Mouse (Mus musculus) erythroblast, embryonic 14.5 days (primary cell): ENCODE results near the gene Jam2. TPM values are rescaled to one million over a fixed set of nuclear protein-coding genes. Genes with fewer than 3 reads are reported as not detected.

Experiments used
- H3K27me3 ChIP-seq: 2 replicates; pipeline ENCODE4 v1.6.1; 2012; ENCODE audit warnings: inconsistent platforms; ENCODE audit not compliant: control insufficient read depth
- H3K36me3 ChIP-seq: 2 replicates; pipeline ENCODE4 v1.6.1; 2012; ENCODE audit warnings: mild to moderate bottlenecking, inconsistent platforms; ENCODE audit not compliant: control insufficient read depth
- H3K4me1 ChIP-seq: 2 replicates; pipeline ENCODE4 v1.6.1; 2012; ENCODE audit warnings: inconsistent platforms; ENCODE audit not compliant: control insufficient read depth
- H3K4me3 ChIP-seq: replicated peaks from 2 replicates; pipeline ENCODE3; 2012; ENCODE audit warnings: moderate library complexity, mild to moderate bottlenecking, inconsistent platforms
- H3K9me3 ChIP-seq: 2 replicates; pipeline ENCODE4 v1.6.1; 2012; ENCODE audit warnings: low read length, inconsistent platforms, mixed read lengths; ENCODE audit not compliant: control insufficient read depth
- GATA1 ChIP-seq: IDR thresholded peaks from 2 replicates; pipeline ENCODE4 v1.6.1; 2012; ENCODE audit warnings: low read length, inconsistent platforms, mixed read lengths
- TAL1 ChIP-seq: IDR thresholded peaks from 3 replicates; pipeline ENCODE4 v1.6.1; 2012; ENCODE audit warnings: low read length, inconsistent platforms, mixed read lengths
- polyA plus RNA-seq: library from polyadenylated mRNA; stranded (reverse); fragments of >175 nt; gene quantifications from 2 replicates; pipeline ENCODE4 v1.2.3, GENCODE M21; 2012

Jam2 gene
- polyA plus RNA-seq, 1 experiment = not detected

DNA sequence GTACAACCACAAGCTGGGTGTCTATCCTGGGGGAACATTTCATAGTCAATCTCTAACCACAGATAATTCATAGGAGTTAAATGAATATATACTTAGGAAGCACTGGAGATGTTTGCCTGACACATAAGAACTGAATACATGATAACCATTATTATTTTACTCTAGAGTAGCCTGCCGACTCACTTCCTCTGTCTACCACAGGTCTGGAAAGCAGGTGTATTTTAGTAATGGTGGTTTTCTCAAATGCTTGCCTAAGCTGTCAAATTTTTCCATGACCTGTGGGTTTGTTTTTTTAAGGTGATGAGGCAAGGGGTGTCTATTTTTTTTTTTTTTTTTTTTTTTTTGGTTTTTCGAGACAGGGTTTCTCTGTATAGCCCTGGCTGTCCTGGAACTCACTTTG is 26.1 kb downstream of the Jam2 start:
- no peaks in the 10 kb centered on the region for H3K36me3 ChIP-seq
- H3K4me3 ChIP-seq = no peak overlapping the region
- no peaks in the 10 kb centered on the region for H3K9me3 ChIP-seq
- H3K4me1 ChIP-seq = no peaks in the 10 kb centered on the region
- no peaks in the 10 kb centered on the region for H3K27me3 ChIP-seq
- TF ChIP-seq GATA1 = no peak
- no peak for TF ChIP-seq TAL1

DNA sequence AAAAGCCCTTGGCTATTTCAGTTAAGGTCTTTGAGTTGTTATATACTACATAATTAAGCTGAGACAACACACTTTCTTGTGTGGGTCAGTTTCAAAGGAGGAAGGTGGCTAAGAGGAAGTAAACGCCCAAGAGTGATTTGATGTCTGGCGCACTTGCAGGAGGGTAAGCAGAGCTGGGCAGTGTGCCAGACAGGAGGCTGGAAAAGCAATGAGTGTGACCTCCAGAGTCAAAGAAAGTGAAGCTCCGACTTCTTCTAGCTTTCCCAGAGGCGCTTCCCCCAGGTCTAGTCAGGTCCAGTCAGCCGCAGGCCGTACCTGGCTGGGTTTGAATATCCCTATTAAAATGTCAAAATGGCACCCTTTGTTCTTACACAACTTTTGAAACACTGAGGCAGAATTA is 28.3 kb downstream of the Jam2 start:
- H3K4me1 ChIP-seq = no peaks in the 10 kb centered on the region
- H3K27me3 ChIP-seq = no peaks in the 10 kb centered on the region
- H3K36me3 ChIP-seq = no peaks in the 10 kb centered on the region
- no peak for TF ChIP-seq GATA1
- no peak for TF ChIP-seq TAL1
- H3K9me3 ChIP-seq = no peaks in the 10 kb centered on the region
- H3K4me3 ChIP-seq = no peak overlapping the region

DNA sequence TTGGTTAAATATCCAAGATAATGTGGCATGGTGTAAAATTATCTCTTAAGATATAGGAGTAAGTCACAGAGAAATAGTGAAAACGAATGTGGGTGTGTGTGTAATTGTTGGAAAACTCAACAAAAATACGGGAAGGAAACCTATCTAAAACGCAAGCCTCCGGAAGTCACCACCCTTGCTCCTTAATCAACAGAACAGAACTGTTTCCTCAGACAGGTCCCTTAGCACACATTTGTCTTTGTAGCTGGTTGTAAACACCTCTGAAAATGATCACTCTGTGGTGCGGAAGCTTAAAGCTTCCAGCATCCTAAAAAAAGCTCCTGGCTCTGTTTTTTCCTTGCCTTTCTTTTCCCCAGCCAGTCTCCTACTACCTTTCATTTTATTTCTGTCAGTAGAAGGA is 30.9 kb downstream of the Jam2 start:
- no peaks in the 10 kb centered on the region for H3K4me1 ChIP-seq

DNA sequence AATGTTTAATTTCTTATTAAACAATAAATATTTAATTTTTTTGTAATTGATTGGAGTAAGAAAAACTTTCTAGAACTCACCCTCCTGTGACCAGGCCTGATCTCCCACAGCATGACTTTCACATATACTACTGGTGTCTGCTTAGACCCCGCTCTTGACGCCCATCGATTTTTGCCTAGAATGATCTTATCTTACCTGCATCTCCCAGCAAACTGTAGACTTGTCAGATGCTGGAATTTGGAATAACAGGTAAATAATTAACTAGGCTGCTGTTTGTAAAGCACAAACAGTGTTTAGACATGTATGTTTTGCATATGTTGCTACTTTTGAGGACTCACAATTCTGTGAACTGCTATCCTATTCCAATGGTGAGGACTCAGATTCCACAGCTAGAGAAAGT is 32.3 kb downstream of the Jam2 start:
- Histone ChIP-seq H3K36me3 (no peaks in the 10 kb centered on the region), H3K4me1 (no peaks in the 10 kb centered on the region), H3K4me3 (no peak overlapping the region), H3K9me3 (no peaks in the 10 kb centered on the region), H3K27me3 (no peaks in the 10 kb centered on the region)
- TF ChIP-seq GATA1 (no peak), TAL1 (no peak)

More for the DNA sequence above, 30.9 kb downstream of the Jam2 start:
- Histone ChIP-seq H3K27me3 (no peaks in the 10 kb centered on the region), H3K36me3 (no peaks in the 10 kb centered on the region), H3K4me3 (no peak overlapping the region), H3K9me3 (no peaks in the 10 kb centered on the region)
- TF ChIP-seq GATA1 (no peak), TAL1 (no peak)

DNA sequence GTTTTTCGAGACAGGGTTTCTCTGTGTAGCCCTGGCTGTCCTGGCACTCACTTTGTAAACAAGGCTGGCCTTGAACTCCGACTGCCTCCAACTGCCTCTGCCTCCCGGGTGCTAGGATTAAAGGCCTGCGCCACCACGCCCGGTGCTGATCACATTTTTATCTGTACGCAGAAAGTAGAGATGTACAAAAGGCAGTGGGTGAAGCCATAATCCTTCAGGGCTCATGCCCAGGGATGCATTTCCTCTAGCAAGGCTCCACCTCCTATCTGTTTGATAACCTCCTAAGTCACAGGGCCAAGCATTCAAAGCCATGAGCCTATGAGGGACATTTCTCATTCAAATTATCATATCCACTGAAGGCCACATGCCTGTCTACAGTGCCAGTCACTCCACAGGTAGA is 34.0 kb downstream of the Jam2 start:
- Histone ChIP-seq H3K9me3 (no peaks in the 10 kb centered on the region), H3K4me3 (no peak overlapping the region), H3K36me3 (no peaks in the 10 kb centered on the region), H3K4me1 (no peaks in the 10 kb centered on the region), H3K27me3 (no peaks in the 10 kb centered on the region)
- no peak for TF ChIP-seq TAL1
- no peak for TF ChIP-seq GATA1

DNA sequence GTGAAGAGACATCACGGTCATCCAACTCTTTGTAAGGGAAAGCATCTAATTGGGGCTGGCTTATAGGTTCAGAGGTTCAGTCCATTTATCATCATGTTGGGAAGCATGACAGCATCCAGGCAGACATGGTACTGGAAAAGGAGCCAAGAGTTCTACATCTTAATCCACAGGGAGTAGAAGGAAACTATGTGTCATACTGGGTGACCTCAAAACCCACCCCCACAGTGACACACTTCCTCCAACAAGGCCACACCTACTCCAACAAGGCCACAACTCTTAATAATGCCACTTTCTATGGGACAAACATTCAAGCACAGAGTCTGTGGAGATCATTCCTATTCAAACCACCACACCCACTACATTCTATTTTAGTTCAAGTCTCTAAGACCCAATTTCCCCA is 36.3 kb downstream of the Jam2 start:
- Histone ChIP-seq H3K9me3 (no peaks in the 10 kb centered on the region), H3K36me3 (no peaks in the 10 kb centered on the region), H3K4me1 (no peaks in the 10 kb centered on the region), H3K27me3 (no peaks in the 10 kb centered on the region), H3K4me3 (no peak overlapping the region)
- TF ChIP-seq TAL1 = no peak
- no peak for TF ChIP-seq GATA1

DNA sequence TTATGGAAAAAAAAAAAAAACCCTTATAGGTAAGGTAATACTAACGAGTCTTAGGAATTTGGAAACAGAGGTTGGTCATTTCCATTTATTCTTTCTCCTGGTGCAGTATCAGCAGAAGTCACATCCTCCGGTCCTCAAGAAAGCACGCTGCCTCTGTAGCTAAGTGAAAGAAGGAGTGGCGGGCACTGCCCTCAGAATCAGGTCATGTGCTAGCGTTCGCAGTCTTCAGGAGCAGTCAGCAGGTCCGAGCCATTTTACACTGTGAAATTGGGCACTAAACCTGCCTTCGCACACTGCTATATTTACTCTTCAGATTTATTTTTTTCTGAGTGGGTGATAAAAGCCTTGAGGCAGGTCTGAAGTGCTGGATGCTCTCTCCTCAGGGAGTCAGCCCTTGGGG is 39.9 kb downstream of the Jam2 start:
- Histone ChIP-seq H3K4me1 (no peaks in the 10 kb centered on the region), H3K27me3 (no peaks in the 10 kb centered on the region), H3K4me3 (no peak overlapping the region)

DNA sequence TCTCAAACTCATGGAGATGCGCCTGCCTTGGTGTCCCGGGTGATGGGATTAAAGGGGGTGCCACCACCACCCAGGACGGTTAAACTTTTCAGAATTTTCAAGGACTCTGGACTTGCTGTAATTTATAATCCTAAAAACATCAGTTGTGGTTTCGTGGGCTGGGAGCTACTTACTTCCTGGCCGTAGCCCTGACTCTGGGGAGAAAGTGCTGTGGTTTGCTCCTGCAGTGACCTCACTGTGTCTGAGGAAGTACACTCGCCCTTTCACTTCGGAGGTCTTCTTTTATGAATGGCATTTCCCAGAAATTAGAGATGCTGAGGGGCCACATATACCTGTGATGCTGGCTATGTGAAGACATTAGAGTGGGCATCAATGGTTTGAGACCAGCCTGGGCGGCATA is 40.6 kb downstream of the Jam2 start:
- no peaks in the 10 kb centered on the region for H3K36me3 ChIP-seq
- H3K4me3 ChIP-seq = no peak overlapping the region
- no peak for TF ChIP-seq GATA1
- no peak for TF ChIP-seq TAL1
- H3K9me3 ChIP-seq = no peaks in the 10 kb centered on the region
- H3K27me3 ChIP-seq = no peaks in the 10 kb centered on the region
- no peaks in the 10 kb centered on the region for H3K4me1 ChIP-seq

More for the DNA sequence above, 39.9 kb downstream of the Jam2 start:
- TF ChIP-seq GATA1 (no peak), TAL1 (no peak)
- Histone ChIP-seq H3K9me3 (no peaks in the 10 kb centered on the region), H3K36me3 (no peaks in the 10 kb centered on the region)

DNA sequence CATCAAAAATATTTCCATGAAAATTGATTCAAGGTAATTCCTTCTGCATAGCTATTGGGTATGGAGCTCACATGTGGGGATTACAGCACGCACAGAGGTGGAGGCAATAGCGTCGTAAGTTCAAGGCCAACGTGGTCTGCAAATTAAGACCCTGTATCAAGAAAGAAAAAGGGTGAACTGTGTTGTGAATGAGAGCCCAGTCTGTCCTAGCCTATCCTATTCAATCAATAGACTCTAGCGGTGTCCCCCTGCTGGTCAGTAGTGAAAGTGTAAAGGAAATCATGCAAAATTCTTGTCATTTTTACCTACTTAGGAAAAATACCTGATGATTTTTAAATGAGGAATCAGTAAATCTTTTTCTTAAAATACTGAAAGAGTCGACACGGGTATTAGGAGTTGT is 43.5 kb downstream of the Jam2 start:
- H3K36me3 ChIP-seq = peaks cover 8% of the 10 kb centered on the region
- no peak overlapping the region for H3K4me3 ChIP-seq
- TF ChIP-seq GATA1 (no peak), TAL1 (no peak)
- H3K4me1 ChIP-seq = no peaks in the 10 kb centered on the region
- H3K27me3 ChIP-seq = no peaks in the 10 kb centered on the region
- no peaks in the 10 kb centered on the region for H3K9me3 ChIP-seq

DNA sequence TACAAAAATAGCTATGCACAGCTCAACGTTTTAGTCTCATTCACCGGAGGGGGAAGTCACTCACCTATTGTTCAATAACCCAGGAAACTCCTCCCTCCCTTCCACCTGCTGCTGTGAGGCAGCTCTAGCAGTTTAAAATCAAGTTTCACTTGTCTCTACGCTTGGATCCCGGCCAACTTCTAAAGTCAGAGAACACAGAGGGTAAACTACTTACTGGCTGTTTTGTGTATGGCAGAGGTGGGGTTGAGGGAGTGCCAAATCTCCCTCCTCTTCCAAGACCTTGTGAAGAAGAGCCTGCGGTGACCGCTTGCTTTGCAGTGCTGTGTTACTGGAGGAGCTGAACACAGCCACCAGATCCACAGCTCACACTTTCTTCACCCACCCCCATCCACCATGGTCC is 51.1 kb downstream of the Jam2 start:
- TF ChIP-seq GATA1 (no peak), TAL1 (no peak)
- Histone ChIP-seq H3K9me3 (no peaks in the 10 kb centered on the region), H3K4me1 (no peaks in the 10 kb centered on the region), H3K27me3 (no peaks in the 10 kb centered on the region), H3K36me3 (peaks cover 74% of the 10 kb centered on the region), H3K4me3 (no peak overlapping the region)
